Mouse (Mus musculus): ENCODE data around the gene Prkch.

The Prkch gene

DNA sequence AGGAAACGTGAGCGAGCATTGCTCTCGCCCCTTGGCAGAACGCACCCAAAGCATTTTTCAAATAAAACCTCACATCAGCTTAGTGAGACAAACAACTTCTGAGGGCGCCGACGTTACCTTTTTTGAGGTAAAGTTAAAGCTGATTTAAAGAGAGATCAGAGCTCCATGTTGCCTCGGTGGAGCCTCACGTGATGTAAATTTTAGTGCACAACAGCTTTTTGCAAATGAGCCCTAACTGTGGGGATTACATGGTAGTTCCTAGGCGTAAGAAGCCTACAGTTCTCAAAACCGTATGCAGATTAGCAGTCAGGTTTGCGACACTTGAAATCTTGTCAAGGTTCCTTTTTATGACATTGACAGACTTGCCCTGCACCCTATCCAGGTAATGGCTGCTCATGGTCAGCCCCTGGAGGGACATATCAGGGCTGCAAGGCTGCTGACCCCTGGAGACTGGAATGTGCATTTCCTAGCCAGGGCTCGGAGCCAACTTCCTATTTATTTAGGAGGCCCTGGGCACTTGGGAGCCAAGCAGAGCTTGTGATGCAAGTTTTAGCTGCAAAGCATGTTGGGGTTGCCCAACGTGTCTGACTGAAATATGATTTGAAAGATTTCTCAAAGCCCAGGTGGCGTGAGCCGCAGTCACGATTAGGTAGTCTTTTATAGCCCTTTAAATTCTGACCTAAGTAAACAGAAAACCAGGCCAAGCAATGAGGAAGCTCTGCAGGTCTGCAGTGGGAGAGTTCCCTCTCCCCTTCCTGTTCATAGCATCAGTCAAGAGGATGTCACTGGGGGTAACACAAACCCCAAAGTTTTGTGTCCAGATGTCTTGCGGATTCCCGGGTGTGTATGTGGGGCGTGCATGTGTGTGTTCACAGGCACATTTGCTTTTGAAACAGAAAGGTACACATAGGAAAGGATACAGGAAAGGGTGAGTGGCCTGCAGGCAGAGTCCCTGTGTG is 102.8 kb downstream of the Prkch start:
- peak; percentile 46 for DNase-seq

- DNase-seq = peak; percentile 49
These were observed 107.7 kb downstream of the Prkch start for GRCm38 (mm10) chr12:73692321-73692720.

- DNase-seq = peak; percentile 86
These were observed 108.8 kb downstream of the Prkch start for GRCm38 (mm10) chr12:73693347-73693746.

DNA sequence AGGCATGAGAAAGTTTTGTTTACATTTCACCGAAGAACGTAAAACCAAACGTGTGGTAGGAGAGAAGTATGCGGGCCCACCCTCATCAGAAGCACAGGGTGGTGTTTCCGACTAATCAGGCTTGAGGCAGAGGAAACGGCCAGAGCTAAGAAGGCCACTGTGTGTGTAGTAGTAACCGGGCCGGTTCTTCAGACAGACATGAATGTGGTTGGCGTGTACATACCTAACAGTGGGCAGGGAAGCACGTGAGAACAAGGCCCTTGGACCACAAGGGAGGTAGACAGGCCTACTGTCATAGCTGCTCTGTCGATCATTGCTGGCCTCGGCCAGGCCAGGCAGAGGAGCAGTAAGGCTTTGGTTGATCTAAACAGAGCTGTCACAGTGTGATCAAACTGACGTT is 110.1 kb downstream of the Prkch start:
- DNase-seq = no peak

DNA sequence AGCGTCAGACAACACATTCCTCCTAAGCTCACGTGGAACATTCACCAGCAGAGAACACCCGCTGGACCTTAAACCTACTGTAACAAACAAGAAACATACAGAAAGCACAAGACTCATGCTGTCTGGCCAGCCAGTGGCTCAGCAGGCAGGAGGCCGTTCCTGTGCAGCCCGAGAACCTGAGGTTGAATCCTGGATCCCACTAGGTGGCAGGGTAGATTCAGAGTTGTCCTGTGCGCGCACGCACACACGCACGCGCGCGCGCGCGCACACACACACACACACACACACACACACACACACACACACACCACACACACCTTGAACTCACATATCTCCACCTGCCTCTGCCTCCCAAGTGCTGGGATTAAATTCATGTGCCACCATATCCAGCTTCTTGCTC is 110.5 kb downstream of the Prkch start:
- no peak for DNase-seq

DNA sequence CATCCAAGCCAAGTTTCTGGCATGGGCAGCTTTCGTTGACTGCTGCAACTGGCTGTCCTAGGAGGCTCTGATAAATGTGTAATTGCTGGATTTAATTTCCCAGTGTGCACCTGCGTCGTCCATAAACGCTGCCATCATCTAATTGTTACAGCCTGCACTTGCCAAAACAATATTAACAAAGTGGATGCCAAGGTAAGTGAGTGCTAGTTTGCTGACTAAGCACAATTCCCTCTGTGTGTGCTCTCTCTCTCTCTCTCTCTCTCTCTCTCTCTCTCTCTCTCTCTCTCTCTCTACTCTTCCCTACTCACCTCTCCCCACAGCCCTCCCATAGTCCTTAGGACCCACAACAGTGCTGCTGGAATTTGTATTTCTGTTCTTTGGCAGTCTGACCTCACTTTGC is 111.5 kb downstream of the Prkch start:
- DNase-seq = no peak

DNA sequence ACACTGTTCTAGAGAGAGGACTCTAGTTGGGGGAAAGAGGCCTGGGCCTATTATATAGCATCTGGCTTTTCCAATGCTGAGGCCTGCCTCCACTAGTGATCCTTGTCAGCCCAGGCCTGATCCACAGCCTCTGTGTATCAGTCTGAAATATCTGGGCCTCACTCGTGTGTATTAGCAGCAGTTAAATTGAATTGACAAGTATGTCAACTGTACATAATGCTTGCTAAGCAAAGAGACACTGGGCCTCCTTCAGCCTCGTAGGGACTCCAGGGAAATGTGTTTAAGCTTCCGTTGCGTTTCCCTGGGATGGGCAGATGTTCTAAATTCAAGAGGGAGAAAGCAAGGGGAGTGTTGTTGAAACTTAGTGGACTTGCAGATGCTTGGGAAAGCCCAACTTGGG is 112.3 kb downstream of the Prkch start:
- DNase-seq = no peak

DNA sequence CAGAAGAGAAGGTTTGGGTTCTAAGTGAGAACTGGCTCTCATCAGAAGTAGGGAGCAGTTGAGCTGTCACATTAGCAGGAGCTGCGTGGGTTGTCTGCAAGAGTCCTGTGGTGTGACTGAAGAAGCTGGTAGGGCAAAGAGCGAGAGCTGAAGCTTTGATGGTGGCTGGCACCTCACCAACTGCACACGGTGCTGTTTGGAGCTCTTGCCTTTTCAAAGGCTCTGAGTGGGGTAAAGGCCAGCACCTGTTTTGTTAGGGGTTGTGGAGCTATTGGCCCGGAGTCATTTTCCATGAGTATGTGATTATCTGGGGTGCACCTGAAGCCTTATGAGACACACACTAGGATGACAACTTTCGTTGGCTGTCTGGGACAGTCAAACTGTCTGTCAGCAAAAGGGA is 113.8 kb downstream of the Prkch start:
- peak; percentile 66 for DNase-seq

DNA sequence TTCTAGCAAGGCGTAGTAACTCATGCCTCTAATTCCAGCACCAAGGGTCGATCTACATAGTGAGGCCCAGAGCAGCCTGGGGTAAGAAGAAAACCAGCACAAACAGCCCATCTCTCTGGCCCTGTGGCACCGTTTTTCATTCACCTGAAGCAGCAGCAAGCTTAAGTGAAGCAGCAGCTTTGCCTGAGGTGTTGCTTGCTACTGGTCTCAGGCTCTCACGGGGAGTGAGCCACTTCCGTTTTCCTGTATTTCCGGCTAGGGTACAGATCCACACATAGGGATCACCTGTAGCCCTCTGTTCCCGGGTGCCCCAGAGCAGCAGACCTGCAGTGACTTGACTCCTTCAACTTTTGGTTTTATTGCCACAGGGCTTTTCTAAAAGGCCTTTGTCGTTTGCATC is 114.2 kb downstream of the Prkch start:
- peak; percentile 57 for DNase-seq

DNA sequence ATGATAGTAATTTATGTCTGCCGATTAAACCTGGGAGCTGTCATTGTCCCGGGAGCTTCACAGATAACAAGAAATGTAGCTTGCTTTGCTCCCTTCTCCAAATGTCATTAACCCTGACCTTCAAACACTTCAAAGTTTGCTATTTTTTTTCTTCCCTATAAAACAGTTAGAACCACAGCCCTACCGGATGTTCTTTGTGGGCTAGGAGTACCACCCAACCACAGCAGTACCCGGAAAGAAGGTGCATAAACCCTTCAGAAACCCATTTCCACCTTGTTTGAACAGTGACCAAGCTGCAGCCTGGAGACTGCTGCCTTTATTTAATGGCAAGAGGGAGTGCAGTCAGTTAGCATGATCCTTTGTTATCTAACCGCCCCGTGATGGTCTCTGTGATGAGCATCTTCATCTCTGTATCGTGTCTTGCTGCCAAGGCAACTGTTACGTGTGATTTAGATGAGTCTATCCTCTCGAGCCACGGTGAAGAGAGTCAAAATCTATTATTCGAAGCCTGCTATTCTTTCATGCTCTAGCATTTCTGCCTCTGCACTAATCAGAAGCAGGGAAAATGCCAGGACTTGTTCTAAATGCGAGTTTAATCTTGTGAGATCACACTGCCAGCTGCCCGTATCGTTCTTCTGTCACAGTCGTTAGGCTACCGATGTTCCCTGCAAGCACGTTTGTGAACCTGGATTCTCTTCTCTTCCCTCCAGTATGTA is 115.0 kb downstream of the Prkch start:
- DNase-seq = peak; percentile 48

DNA sequence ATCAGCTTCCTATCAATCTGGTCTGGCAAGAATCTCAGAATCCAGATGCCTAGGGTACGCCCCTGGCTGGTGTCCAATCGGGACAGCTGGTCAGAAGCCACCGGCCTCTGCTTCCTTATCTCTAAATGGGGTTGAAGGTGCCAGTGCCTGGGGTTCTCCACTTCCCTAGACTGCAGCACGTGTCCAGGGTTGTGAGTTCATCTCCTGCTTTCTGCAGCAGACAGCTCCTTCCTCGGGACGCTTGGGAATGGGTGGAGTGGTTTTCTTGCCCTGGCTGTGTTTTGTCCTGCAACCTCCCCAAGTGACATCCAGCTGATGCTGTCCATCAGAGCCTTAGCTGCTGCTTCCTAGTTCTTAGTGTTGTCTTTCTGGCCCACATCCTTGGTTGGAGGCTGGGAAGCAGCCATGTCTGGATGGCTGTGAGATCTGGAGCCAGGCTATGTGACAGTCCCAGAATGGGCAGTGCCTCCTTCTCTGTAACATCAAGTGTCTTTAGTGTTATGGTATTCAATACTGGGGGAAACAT is 116.0 kb downstream of the Prkch start:
- DNase-seq = no peak

- no peak for DNase-seq
These were observed 117.4 kb downstream of the Prkch start for GRCm38 (mm10) chr12:73701999-73702398.

GRCm38 (mm10) chr12:73704382-73704781 is 119.8 kb downstream of the Prkch start:
- DNase-seq = no peak

- DNase-seq = peak; percentile 83
These were observed 120.6 kb downstream of the Prkch start for GRCm38 (mm10) chr12:73705097-73705690.

- no peak for DNase-seq
These were observed 123.9 kb downstream of the Prkch start for GRCm38 (mm10) chr12:73708498-73708897.

DNA sequence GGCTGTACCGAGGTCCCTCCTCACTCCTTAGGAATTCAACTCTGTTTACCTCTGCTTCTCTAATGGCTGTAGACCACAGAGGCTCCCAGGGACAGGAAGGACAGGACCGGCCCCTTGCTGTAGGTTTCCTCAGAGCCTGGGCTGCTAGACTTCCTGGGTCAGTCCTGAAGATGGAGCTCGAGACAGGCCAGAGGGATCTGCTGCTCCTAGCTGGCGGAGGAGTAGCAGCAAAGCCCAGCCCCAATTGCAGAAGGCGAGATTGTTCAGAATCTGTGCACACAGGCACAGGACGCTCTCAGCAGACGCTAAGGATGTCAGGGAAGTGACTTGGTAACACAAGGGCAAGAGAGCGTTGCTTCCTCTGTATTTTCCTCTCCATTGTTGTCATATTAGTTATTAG is 124.3 kb downstream of the Prkch start:
- DNase-seq = no peak

GRCm38 (mm10) chr12:73710846-73711245 is 126.2 kb downstream of the Prkch start:
- DNase-seq = no peak

- peak; percentile 42 for DNase-seq
These were observed 127.5 kb downstream of the Prkch start for GRCm38 (mm10) chr12:73712122-73712521.

GRCm38 (mm10) chr12:73714589-73714988 is 130.0 kb downstream of the Prkch start:
- no peak for DNase-seq

- DNase-seq = no peak
These were observed 130.7 kb downstream of the Prkch start for GRCm38 (mm10) chr12:73715331-73715730.

DNA sequence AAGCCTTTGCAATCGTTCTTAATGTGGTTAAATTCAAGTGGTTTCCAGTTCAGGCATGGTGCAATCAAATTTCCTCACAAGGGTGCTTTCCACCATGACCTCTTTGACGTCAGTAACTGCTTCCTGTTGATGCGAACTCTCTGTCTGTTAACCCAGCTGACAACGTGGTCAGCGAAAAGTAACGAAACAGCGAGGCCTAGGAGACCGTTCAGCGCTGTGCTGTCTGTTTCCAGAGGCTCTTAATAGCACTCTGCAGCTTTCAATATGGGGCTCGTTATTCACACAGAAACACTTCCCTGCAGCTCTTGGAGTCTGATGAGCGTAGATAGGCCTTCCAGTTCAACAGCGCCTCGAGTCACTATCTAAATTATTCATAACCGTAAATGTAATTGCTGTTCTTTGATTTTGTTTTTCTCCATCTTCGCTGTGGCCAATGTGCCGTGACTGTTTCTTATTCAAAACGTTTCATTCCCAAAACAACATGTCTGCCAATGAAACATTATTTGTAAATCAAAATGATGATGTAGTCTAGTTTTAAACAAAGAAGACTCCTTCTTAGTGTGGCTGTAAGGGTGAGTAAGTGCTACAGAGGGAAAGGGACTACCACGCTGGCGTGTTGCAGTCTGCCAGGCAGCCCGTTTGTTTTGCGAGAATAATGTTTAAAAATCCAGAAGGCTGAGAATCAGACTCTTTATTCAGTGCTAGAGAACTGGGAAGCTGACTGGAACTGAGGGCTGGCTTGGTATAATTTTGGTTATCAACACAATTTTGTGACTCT is 131.5 kb downstream of the Prkch start:
- DNase-seq = no peak

DNA sequence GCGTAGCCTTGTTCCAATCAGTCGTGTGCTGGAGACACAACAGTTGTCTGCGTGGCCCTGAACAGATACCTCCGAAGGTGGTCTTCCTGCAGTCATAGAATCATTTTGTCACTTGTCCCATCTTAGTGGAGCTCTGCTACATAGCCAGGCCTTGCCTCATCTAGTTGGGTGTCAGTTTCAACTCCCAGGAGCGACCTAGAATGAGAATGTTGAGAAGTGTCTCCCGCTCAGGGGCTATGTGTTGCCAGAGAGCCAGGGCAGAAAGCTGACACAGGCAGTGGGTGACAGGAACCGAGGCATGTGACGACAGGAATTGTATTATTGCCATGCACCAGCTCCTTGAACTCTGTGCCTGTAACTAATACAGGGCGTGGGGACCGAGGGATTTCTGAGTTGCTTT is 133.4 kb downstream of the Prkch start:
- DNase-seq = no peak

- DNase-seq = no peak
These were observed 135.2 kb downstream of the Prkch start for GRCm38 (mm10) chr12:73719816-73720215.

Measured in thymus, postnatal 4 days (tissue).